Mouse (Mus musculus) retina, postnatal 7 days (tissue): ENCODE measurements around the gene Cacnb2.

Experiments used
- DNase-seq: peaks from one replicate; pipeline ENCODE4 v3.0.0-alpha.2; 2012; ENCODE audit warnings: low read depth, low spot score

Cacnb2 gene

GRCm38 (mm10) chr2:14774375-14774774 is 171.5 kb downstream of the Cacnb2 start:
- DNase-seq: no peak

- no peak for DNase-seq
Observed at GRCm38 (mm10) chr2:14774857-14775495, 172.1 kb downstream of the Cacnb2 start.

GRCm38 (mm10) chr2:14787983-14788382 is 185.1 kb downstream of the Cacnb2 start:
- DNase-seq: no peak

GRCm38 (mm10) chr2:14801446-14802046 is 198.7 kb downstream of the Cacnb2 start:
- no peak for DNase-seq

- no peak for DNase-seq
Observed at GRCm38 (mm10) chr2:14807650-14808347, 204.9 kb downstream of the Cacnb2 start.

- DNase-seq: no peak
Observed at GRCm38 (mm10) chr2:14814977-14815376, 212.1 kb downstream of the Cacnb2 start.

GRCm38 (mm10) chr2:14818651-14819050 is 215.8 kb downstream of the Cacnb2 start:
- DNase-seq: no peak

- DNase-seq: no peak
Observed at GRCm38 (mm10) chr2:14820946-14821345, 218.1 kb downstream of the Cacnb2 start.

- DNase-seq: no peak
Observed at GRCm38 (mm10) chr2:14823105-14823504, 220.2 kb downstream of the Cacnb2 start.

GRCm38 (mm10) chr2:14823816-14824348 is 221.0 kb downstream of the Cacnb2 start:
- DNase-seq: no peak

- DNase-seq: no peak
Observed at GRCm38 (mm10) chr2:14825146-14825545, 222.3 kb downstream of the Cacnb2 start.

- DNase-seq: no peak
Observed at GRCm38 (mm10) chr2:14829451-14829850, 226.6 kb downstream of the Cacnb2 start.

GRCm38 (mm10) chr2:14831308-14831707 is 228.4 kb downstream of the Cacnb2 start:
- no peak for DNase-seq

- no peak for DNase-seq
Observed at GRCm38 (mm10) chr2:14834700-14835317, 231.9 kb downstream of the Cacnb2 start.

- no peak for DNase-seq
Observed at GRCm38 (mm10) chr2:14841272-14841671, 238.4 kb downstream of the Cacnb2 start.

GRCm38 (mm10) chr2:14846727-14847126 is 243.8 kb downstream of the Cacnb2 start:
- no peak for DNase-seq

- no peak for DNase-seq
Observed at GRCm38 (mm10) chr2:14847188-14847587, 244.3 kb downstream of the Cacnb2 start.

- DNase-seq: no peak
Observed at GRCm38 (mm10) chr2:14850831-14851230, 247.9 kb downstream of the Cacnb2 start.

GRCm38 (mm10) chr2:14851383-14851782 is 248.5 kb downstream of the Cacnb2 start:
- peak; percentile 16 for DNase-seq

- DNase-seq: no peak
Observed at GRCm38 (mm10) chr2:14854054-14854453, 251.2 kb downstream of the Cacnb2 start.

- no peak for DNase-seq
Observed at GRCm38 (mm10) chr2:14858301-14858700, 255.4 kb downstream of the Cacnb2 start.

GRCm38 (mm10) chr2:14860350-14860749 is 257.5 kb downstream of the Cacnb2 start:
- DNase-seq: no peak
